Mouse (Mus musculus) thymus, adult 2 months (tissue): ENCODE data around the gene Trdn.

Experiments
- CTCF ChIP-seq: fragments of 200-500 bp; IDR thresholded peaks from 2 replicates; pipeline ENCODE4 v1.5.1; 2012; ENCODE audit warnings: mild to moderate bottlenecking, control low read depth, low read length, moderate library complexity, borderline replicate concordance; ENCODE audit not compliant: control insufficient read depth, poor library complexity, insufficient read depth; ENCODE audit errors: extremely low read depth
- POLR2A ChIP-seq: fragments of 200-500 bp; IDR thresholded peaks from 2 replicates; pipeline ENCODE4 v1.6.1; 2012; ENCODE audit warnings: mild to moderate bottlenecking, low read length, control low read depth, moderate library complexity; ENCODE audit not compliant: control insufficient read depth, poor library complexity, insufficient read depth; ENCODE audit errors: extremely low read depth

- TF ChIP-seq CTCF (no peak), POLR2A (no peak)
These were observed 175.8 kb downstream of the Trdn start for GRCm38 (mm10) chr10:33256202-33256601.
